Mouse (Mus musculus): Measurements from ENCODE around the gene Krt20.

- no peak for TF ChIP-seq POLR2A (IDR thresholded peaks at IDR 0.05; ENCODE audit: insufficient read length, low read depth)
- no peak for TF ChIP-seq USF1 (IDR thresholded peaks at IDR 0.05; ENCODE audit: low read depth)
- TF ChIP-seq E2F4 (IDR thresholded peaks at IDR 0.05; ENCODE audit: insufficient read depth) = no peak
- no peak for TF ChIP-seq MYOG (IDR thresholded peaks at IDR 0.05; ENCODE audit: control insufficient read depth in 1 of 3, insufficient read depth in 1 of 3, insufficient read length in 2 of 3, low read depth in 2 of 3)
- no peak for TF ChIP-seq MAX (IDR thresholded peaks at IDR 0.05; ENCODE audit: low read depth)
- no peak for TF ChIP-seq REST (IDR thresholded peaks at IDR 0.05; ENCODE audit: insufficient read depth, insufficient read length)
- no peak for TF ChIP-seq SRF (IDR thresholded peaks at IDR 0.05; ENCODE audit: control insufficient read depth, insufficient read length, low read depth)
- no peak for TF ChIP-seq POLR2AphosphoS2 (IDR thresholded peaks at IDR 0.05; ENCODE audit: insufficient read length, low read depth)
Measured at GRCm38 (mm10) chr11:99417819-99418218, 20.1 kb downstream of the Krt20 start.

Data from myocyte (in vitro differentiated cells).